Mouse (Mus musculus) heart, postnatal 0 days (tissue): ENCODE data around the gene Tmem262.

Source experiments
- CTCF ChIP-seq: IDR thresholded peaks from 2 replicates; pipeline ENCODE4 v1.5.1; 2016; ENCODE audit warnings: antibody characterized with exemption, control low read depth, low read depth
- EP300 ChIP-seq: IDR thresholded peaks from 2 replicates; pipeline ENCODE4 v1.6.1; 2016; ENCODE audit warnings: antibody characterized with exemption, low read depth

DNA sequence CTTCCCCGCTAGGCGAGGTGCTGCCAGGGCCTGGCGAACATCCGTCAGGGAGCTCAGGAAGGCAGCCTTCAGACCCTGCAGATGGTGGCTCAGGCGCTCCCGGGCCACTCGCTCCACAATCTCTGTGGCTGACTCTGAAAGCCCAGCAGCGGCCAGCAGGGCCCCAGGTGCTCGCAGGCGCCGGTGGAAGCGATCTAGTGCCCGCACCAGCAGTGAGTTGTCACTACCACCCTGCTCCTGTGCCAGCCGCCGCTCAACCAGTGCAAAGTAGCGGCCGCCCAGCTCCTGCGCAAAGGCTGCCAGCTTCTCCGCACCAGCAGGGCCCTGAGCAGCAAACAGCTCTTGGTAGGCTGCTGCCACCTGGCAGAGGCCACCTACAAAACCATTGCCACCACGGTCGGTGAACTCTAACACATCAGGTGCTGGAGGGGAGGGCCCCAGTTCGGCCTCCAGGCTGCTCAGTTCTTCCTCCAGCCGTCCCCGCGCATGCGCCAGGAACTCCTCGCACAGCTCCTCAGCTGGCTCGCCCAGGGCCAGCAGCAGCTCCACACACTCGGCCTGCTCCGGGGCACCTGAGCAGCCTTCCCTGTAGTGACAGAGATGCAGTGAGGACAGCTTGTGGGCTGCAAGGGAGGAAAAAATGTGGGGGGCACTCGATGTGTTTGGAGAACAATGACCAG, 9.1 kb upstream of the Tmem262 start:
- TF ChIP-seq CTCF, result no peak
- TF ChIP-seq EP300, result no peak
